Mouse (Mus musculus) cerebellum, adult (tissue): Measurements from ENCODE around the gene Tnfrsf13b.
"Not testable (repeated sequence)": the region's sequence is repeated elsewhere in the genome, so short reads cannot be mapped to it uniquely, and the experiment has no call there.

Experiments used
- ATAC-seq: cut with Nextera tagmentation; 2 replicates; pipeline ENCODE4 v1.9.2; 2017; ENCODE audit warnings: mild to moderate bottlenecking, moderate library complexity, mixed read lengths; ENCODE audit not compliant: insufficient number of reproducible peaks, low FRiP score, low TSS enrichment

The Tnfrsf13b gene

GRCm38 (mm10) chr11:61164366-61164765 lies 37.8 kb downstream of the Tnfrsf13b start:
- ATAC-seq = no peak

- ATAC-seq = no peak
Measured at GRCm38 (mm10) chr11:61164881-61165280, 38.3 kb downstream of the Tnfrsf13b start.

DNA sequence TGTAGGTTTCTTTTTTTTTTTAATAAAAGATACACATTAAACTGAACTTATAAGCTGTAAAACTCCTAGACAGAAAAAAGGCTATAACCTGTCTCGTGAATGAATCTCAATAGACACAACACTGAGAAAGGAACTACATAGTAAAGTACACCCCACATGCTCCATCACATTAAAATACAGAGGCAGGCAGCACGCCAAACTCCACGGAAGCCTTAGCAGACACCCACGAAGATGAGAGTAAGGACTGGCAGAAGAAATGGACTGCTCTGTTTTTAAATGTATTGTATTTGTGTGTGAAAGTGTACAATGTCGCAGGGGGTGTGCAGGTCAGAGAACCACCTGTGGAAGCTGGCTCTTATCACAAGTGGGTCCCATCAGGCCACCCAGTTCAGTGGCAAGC lies 43.6 kb downstream of the Tnfrsf13b start:
- ATAC-seq = no peak

- not testable (repeated sequence) for ATAC-seq
Measured at GRCm38 (mm10) chr11:61173477-61173876, 46.9 kb downstream of the Tnfrsf13b start.

GRCm38 (mm10) chr11:61174291-61174820 lies 47.8 kb downstream of the Tnfrsf13b start:
- ATAC-seq = peak; percentile 34

DNA sequence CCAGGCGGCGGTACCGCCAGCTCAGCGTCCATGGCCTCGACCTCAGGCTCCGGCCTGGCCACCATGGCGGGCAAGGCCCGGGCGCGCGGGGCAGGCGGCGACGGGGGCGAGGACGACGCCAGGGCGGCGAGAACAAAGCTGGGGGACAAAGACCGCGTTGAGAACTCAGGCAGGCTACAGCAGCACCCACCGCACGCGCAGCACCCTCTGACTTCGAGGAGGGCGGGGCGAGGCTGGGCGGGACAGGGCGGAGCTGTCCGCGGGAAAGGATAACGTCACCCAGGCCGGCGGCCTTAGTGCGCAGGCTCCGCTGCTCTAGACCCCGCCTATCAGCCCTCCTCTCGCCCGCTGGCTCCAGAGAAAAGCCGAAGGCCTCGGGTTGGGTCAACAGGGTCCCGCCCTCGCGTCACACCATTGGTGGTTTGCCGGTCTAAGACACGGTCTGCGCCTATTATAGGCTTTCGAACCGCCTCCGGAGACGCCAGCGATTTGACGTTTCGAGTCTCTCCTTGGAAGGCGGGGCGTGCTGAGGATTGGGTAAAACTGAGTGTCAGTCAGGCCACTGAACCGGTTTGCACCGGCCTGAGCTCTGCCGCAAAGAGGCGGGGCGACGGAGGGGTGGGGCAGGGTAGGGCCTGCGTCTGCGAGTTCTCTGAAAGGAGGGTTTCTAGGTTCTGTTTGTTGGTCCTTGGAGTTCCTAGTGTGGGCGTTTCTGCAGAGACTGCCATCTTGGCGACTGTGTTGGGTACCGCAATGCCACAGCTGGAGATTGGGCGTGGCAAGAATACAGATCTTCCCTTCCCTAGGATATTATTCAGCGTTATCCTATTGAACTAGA lies 48.5 kb downstream of the Tnfrsf13b start, which contains the start of gene Usp22:
Gene Usp22 (minus strand): TSS at position 235 of the 838 bp plus-strand sequence.
- peak; percentile 98 for ATAC-seq

DNA sequence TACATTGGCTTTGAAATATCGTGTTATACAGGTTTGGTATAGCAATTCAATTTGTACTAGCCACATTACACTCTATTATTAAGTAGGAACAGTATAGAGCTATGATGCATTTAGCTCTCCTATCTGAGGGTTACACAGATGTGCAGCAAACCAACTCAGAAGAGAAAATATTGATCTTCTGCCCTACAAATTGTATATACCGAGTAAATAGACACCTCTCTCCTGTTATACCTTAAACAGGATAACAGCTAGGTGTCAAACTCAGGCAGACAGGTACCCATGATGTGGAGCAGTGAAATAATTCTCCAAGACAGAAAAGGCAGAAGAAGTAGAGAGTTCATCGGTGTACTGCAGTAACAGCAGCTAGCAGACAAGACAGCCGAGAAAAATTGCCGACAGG lies 49.2 kb downstream of the Tnfrsf13b start:
- no peak for ATAC-seq

GRCm38 (mm10) chr11:61176321-61176720 lies 49.8 kb downstream of the Tnfrsf13b start:
- no peak for ATAC-seq

DNA sequence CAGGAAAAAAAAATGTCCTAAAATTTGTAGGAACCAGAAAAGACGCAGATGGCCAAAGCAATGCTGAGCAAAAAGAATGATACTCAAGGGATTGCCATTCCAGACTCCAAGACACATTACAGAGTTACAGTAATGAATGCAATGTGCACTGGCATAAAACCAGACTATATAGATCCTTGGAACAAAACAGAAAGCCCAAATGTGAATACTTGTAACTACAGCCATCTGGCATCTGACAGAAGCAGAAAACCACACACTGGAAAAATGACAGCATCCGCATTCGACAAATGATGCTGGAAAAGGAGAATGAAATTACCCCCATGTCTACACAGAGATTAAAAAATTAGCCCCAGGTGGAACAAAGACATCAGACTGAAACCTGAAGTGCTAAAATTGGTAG lies 53.8 kb downstream of the Tnfrsf13b start:
- ATAC-seq = no peak

DNA sequence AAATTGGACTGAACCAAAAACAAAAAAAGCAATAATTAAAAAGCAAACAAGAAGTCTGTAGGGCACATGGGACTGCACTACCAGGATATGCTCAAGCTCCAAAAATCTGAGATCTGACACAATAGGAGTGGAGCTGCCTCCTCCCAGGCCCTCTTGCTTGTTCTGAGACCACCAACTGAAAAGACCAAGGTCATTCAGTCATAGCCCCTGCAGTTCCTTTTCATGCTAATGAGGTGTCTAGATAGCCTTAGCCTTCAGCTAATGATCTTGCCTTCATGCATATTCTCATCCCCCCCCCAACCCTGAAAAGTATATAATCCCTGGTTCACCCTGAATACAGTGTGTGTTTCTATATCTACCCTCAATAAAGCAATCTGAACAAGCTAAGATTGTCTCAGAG lies 55.1 kb downstream of the Tnfrsf13b start:
- ATAC-seq = no peak

DNA sequence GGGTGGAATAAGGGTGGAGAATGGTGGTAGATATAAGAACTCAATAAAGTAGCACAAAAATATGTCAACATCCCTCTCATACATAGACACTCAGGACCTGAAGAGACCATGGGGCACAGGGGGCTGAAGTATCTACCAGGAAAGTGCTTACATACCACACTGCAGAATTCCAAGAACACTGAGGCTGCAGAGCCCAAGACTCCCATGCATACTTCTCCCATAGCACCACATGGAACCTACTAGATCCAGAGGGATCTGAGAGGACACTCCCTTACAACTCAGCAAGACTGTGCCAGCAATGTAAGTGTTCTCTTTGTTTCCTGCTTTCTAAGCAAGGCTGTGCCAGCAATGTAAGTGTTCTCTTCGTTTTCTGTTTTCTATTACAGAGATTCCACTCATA lies 57.3 kb downstream of the Tnfrsf13b start:
- ATAC-seq = no peak

DNA sequence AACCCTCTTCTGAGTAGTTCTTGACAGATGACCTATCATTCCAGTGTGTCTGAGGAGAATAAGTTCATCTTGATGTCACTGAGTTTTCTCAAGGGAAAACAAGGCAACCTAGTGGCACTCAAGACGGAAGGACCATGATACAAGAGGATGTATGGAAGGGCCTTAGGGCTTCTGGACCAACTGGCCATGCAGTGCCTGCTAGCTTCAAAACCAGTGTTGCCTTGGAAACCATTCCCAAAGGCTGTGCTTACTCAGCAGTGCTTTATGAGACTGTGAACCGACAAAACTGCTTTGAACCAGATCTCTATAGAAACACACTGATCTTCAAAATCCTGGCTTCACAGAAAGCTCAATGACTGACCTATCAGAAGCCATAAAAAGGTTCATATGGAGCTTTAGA lies 64.2 kb downstream of the Tnfrsf13b start:
- ATAC-seq = no peak

DNA sequence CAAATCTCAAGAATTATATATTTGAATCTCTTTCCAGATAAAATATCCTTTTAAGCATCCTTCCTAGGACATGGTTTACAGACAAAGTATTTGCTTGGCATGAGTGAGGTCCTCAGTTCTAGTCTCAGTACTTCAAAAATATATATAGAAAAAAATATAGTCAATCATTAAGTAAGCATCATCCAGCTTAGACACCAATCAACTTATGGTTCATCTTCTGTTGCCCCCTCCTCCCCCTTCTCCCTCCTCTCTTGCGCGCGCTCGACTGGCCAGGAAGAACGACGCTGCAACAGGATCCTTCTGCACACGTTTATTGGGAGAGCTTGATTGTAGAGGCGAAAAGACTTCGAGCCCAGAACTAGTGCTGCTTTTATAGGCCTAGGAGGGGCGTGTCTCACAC lies 65.6 kb downstream of the Tnfrsf13b start:
- not testable (repeated sequence) for ATAC-seq

GRCm38 (mm10) chr11:61192779-61193178 lies 66.2 kb downstream of the Tnfrsf13b start:
- no peak for ATAC-seq

- ATAC-seq = peak; percentile 81; the same call in 1 of the 2 replicates
Measured at GRCm38 (mm10) chr11:61193392-61193791, 66.8 kb downstream of the Tnfrsf13b start.

- ATAC-seq = no peak
Measured at GRCm38 (mm10) chr11:61196616-61197353, 70.2 kb downstream of the Tnfrsf13b start.

DNA sequence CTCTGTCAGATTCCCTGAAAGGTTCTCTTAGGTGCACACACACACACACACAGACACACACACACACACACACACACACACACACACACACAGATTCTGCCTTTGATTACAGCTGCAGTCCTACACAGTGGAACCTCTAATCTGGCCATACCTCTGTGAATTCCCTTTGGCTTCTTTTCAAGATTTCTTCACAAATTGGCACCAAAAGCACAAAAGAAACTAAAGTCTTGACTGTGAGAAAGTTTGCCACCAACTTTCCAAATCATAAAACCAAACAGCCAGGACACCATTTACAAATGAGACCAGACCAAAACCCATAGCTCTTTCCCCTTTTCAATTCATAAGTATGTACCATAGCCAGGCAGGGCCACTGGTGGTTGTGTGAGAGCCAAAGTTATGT lies 71.4 kb downstream of the Tnfrsf13b start:
- no peak for ATAC-seq
